ENCODE assay signal across 16 mouse cellular contexts in the genomic region with DNA sequence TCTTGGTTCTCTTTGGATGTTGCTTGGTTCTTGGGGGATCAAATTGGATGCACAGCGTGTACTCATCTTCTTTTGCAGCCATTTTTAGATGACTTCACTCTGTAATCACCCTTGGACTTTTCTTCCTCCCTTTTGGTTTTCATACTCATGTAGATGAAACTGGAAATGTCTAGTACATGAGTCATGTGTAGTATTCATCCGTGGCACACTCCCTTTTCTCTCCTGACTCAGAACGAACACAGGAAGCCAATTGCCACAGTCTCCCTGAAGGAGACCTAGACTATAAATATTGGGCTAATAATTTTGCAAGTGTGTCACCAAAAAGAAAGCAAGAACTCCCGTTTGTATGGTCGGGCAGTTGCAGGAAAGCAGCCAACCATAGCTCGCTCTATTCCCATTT.
"Had no signal": no experiment of that assay in that cellular context is flagged by ENCODE, and none has a peak within 500 bp of the region (broad histone marks: within the 10 kb centered on the region; RNA-seq: fewer than 3 reads in every experiment).

No protein-coding gene starts in this region.

- H3K4me3 ChIP-seq: kidney, embryonic 15.5 days; left cerebral cortex, adult 2 months; limb, embryonic 15.5 days; liver, embryonic 12.5 days; megakaryocyte, embryonic 14.5 days; midbrain, embryonic 12.5 days; stomach, embryonic 15.5 days had no signal

- H3K4me2 ChIP-seq: kidney, embryonic 15.5 days; limb, embryonic 15.5 days; liver, embryonic 12.5 days; lung, embryonic 14.5 days; midbrain, embryonic 12.5 days; stomach, embryonic 15.5 days had no signal

- H3K27me3 ChIP-seq: kidney, embryonic 15.5 days; limb, embryonic 15.5 days; liver, embryonic 12.5 days; megakaryocyte, embryonic 14.5 days; midbrain, embryonic 12.5 days; stomach, embryonic 15.5 days had no signal

- H3K36me3 ChIP-seq: kidney, embryonic 15.5 days; limb, embryonic 15.5 days; liver, embryonic 12.5 days; midbrain, embryonic 12.5 days; stomach, embryonic 15.5 days had no signal

- ATAC-seq: liver, embryonic 12.5 days; midbrain, embryonic 16.5 days had no signal

- DNase-seq: kidney, adult 18-20 months; kidney, postnatal 14 days; lung, embryonic 14.5 days; lung, postnatal 10 days; lung, postnatal 4 days; right cerebral cortex, postnatal 4 days; thymus, adult 2 months; thymus, postnatal 25 days had no signal
